Mouse (Mus musculus): Measurements from ENCODE around the gene Fcgr1. TPM values are rescaled to one million over a fixed set of nuclear protein-coding genes. Genes with fewer than 3 reads are reported as not detected.
"Not testable (repeated sequence)": the region's sequence is repeated elsewhere in the genome, so short reads cannot be mapped to it uniquely, and the experiment has no call there.

Gene Fcgr1
- polyA plus RNA-seq (2014; fragmentation: Nextera tagmentation; extraction: Ambion mirVana), result 0.89 and 1.3 TPM in 2 replicates

DNA sequence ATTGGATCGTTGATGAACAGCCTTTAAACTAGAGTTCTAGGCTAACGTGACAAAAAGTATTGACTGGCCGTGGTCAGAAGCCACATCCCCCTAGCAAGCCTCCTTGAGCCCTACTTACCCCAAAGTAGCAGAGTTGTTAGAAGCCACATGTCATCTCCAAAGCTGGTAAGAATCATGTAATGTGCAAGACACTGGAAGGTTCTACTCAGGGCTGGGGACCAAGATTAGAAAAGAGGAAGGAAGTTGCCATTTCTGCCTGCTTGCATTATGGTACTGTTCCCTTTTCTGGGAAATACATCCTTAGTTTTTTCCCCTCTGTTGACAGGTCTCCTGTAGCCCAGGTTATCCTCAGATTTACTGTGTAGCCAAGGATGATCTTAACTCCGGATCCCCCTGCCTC is at the start of gene Fcgr1:
Fcgr1 (minus strand) TSS at position 183 of the 400 bp plus-strand sequence.
- no peaks in the 10 kb centered on the region for H3K9me3 ChIP-seq (replicated peaks; ENCODE audit: control insufficient read depth, low read length)
- no peak within 1 kb of the TSS for H3K4me3 ChIP-seq (ENCODE audit: low read depth, low read length)
- H3K36me3 ChIP-seq (ENCODE audit: control insufficient read depth, insufficient read depth, low read length), result no peaks in the 10 kb centered on the region
- ATAC-seq (replicated peaks; ENCODE audit: insufficient number of reproducible peaks, low FRiP score, low TSS enrichment), result no peak
- WGBS (ENCODE audit: insufficient replicate concordance), result 77% methylated on average over 4 of the region's 4 CpGs
- no peak within 1 kb of the TSS for H3K4me2 ChIP-seq
- no peak within 1 kb of the TSS for H3K27ac ChIP-seq (ENCODE audit: low read depth, low read length)
- no peaks in the 10 kb centered on the region for H3K27me3 ChIP-seq (ENCODE audit: control insufficient read depth, insufficient read depth, low read length)
- no peak within 1 kb of the TSS for H3K9ac ChIP-seq (ENCODE audit: low read depth, low read length)
- H3K4me1 ChIP-seq (ENCODE audit: control insufficient read depth, insufficient read depth, low read length), result no peaks in the 10 kb centered on the region

DNA sequence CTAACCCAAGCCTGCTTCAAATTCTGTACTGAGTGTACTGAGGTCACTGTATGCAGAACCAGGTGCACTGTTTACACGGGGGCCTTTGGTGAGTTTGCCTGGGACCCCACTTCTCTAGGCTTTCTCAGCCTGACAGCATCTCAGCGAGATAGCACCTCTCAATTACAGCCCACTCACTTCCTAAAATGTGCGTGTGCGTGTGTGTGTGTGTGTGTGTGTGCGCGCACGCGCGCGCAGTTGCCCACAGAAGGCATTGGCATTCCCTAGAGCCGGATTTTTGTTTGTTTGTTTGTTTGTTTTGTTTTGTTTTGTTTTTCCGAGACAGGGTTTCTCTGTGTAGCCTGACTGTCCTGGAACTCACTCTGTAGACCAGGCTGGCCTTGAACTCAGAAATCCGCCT is 48.9 kb upstream of the Fcgr1 start:
- H3K9me3 ChIP-seq (replicated peaks; ENCODE audit: control insufficient read depth, low read length); H3K27ac ChIP-seq (ENCODE audit: low read depth, low read length); ATAC-seq (replicated peaks; ENCODE audit: insufficient number of reproducible peaks, low FRiP score, low TSS enrichment); H3K4me1 ChIP-seq (ENCODE audit: control insufficient read depth, insufficient read depth, low read length); H3K36me3 ChIP-seq (ENCODE audit: control insufficient read depth, insufficient read depth, low read length); H3K9ac ChIP-seq (ENCODE audit: low read depth, low read length); H3K4me2 ChIP-seq; H3K4me3 ChIP-seq (ENCODE audit: low read depth, low read length): not testable (repeated sequence)
- WGBS (ENCODE audit: insufficient replicate concordance), result 51% methylated on average over 13 of the region's 13 CpGs
- peaks cover 42% of the 10 kb centered on the region for H3K27me3 ChIP-seq (ENCODE audit: control insufficient read depth, insufficient read depth, low read length)

DNA sequence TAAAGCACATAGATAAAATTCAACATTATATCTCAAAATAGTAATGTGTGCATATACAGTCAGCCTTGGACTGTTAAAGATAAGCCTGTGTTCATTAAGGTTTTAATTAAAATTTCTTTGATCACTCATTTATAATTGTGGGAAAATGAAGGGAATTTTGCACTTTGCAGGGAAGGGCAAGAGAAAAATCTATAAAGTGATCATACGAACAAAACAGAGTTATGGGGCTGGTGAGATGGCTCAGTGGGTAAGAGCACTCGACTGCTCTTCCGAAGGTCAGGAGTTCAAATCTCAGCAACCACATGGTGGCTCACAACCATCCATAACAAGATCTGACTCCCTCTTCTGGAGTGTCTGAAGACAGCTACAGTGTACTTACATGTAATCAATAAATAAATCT is 48.3 kb upstream of the Fcgr1 start:
- H3K9ac ChIP-seq (ENCODE audit: low read depth, low read length); H3K36me3 ChIP-seq (ENCODE audit: control insufficient read depth, insufficient read depth, low read length); H3K4me2 ChIP-seq; H3K4me1 ChIP-seq (ENCODE audit: control insufficient read depth, insufficient read depth, low read length); H3K9me3 ChIP-seq (replicated peaks; ENCODE audit: control insufficient read depth, low read length); H3K27ac ChIP-seq (ENCODE audit: low read depth, low read length); H3K4me3 ChIP-seq (ENCODE audit: low read depth, low read length); ATAC-seq (replicated peaks; ENCODE audit: insufficient number of reproducible peaks, low FRiP score, low TSS enrichment): not testable (repeated sequence)
- H3K27me3 ChIP-seq (ENCODE audit: control insufficient read depth, insufficient read depth, low read length), result peaks cover 46% of the 10 kb centered on the region
- 46% methylated on average over 3 of the region's 3 CpGs for WGBS (ENCODE audit: insufficient replicate concordance)

DNA sequence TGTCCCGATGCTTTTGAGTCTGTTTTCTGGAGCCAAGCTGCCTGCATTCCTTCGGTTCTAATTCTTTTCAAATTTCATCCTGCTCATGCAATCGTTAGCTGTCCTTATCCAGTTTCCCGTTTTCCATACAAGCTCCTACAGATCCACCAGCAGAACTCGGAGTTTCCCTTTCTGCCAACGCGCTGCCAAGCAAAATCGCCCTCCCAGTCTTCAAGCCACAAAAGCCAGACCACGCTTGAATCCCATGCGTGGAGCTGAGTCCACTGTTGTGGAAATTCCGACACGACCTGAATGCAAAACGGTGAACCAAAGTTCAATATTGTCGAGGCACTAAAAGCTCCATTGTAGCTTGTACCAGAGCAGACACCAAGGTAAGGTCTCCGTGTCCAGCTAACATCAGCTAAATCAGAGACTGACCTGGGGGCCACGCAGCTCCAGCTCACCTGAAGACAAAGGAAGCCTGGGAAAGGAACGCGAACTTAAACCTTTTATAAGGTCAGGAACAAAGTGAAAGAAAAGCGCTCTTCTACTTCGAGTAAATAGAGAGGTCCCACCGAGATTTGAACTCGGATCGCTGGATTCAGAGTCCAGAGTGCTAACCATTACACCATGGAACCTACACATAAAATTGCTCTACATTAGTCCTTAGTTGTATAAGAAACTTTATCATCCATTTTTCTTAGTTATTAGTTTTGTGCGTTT is 47.0 kb upstream of the Fcgr1 start:
- 5% methylated on average over 24 of the region's 24 CpGs for WGBS (ENCODE audit: insufficient replicate concordance)
- no peaks in the 10 kb centered on the region for H3K9me3 ChIP-seq (replicated peaks; ENCODE audit: control insufficient read depth, low read length)
- no peaks in the 10 kb centered on the region for H3K36me3 ChIP-seq (ENCODE audit: control insufficient read depth, insufficient read depth, low read length)
- H3K4me3 ChIP-seq (ENCODE audit: low read depth, low read length), result peak overlapping the region; percentile 23; the same call in 1 of the 2 replicates
- H3K4me2 ChIP-seq, result peak overlapping the region; percentile 58
- peaks cover 54% of the 10 kb centered on the region for H3K27me3 ChIP-seq (ENCODE audit: control insufficient read depth, insufficient read depth, low read length)
- peak; percentile 46; the same call in 1 of the 2 replicates for ATAC-seq (replicated peaks; ENCODE audit: insufficient number of reproducible peaks, low FRiP score, low TSS enrichment)
- no peaks in the 10 kb centered on the region for H3K4me1 ChIP-seq (ENCODE audit: control insufficient read depth, insufficient read depth, low read length)
- H3K27ac ChIP-seq (ENCODE audit: low read depth, low read length), result no peak overlapping the region
- H3K9ac ChIP-seq (ENCODE audit: low read depth, low read length), result no peak overlapping the region

DNA sequence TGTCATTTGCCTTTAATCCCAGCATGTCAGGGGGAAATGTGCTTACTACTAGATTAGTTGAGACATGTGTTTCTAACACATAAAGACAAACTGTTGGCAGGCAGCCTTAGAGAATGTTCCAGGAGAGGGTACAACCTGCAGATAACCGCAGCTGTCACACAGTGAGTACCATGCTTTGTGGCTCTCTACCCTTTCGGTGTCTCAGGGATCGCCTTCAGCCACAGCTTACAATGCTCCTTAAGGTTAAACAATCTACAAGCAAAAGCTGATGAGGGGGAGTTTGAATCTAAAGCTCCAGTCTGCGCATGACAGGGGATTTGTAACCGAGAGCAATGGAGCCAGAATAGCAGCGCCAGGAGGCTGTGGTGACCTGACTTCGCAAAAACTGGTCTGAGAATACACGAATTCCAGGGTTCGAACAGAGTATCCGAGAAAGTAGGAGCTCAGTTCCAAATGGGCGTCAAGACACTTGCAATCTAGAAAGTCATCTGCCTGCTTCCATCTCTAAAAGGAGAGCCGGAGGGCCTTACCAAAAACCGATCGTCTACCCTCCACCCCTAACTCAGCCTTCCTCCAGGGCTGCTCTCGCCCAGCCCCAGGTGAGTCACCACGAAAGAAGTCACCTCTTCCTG is 45.2 kb upstream of the Fcgr1 start:
- H3K36me3 ChIP-seq (ENCODE audit: control insufficient read depth, insufficient read depth, low read length), result no peaks in the 10 kb centered on the region
- peaks cover 50% of the 10 kb centered on the region for H3K27me3 ChIP-seq (ENCODE audit: control insufficient read depth, insufficient read depth, low read length)
- H3K27ac ChIP-seq (ENCODE audit: low read depth, low read length), result no peak overlapping the region
- no peak overlapping the region; the same call in 1 of the 2 replicates for H3K4me2 ChIP-seq
- no peak for ATAC-seq (replicated peaks; ENCODE audit: insufficient number of reproducible peaks, low FRiP score, low TSS enrichment)
- H3K9ac ChIP-seq (ENCODE audit: low read depth, low read length), result no peak overlapping the region
- no peaks in the 10 kb centered on the region for H3K4me1 ChIP-seq (ENCODE audit: control insufficient read depth, insufficient read depth, low read length)
- WGBS (ENCODE audit: insufficient replicate concordance), result 39% methylated on average over 16 of the region's 16 CpGs
- no peaks in the 10 kb centered on the region for H3K9me3 ChIP-seq (replicated peaks; ENCODE audit: control insufficient read depth, low read length)
- H3K4me3 ChIP-seq (ENCODE audit: low read depth, low read length), result no peak overlapping the region

DNA sequence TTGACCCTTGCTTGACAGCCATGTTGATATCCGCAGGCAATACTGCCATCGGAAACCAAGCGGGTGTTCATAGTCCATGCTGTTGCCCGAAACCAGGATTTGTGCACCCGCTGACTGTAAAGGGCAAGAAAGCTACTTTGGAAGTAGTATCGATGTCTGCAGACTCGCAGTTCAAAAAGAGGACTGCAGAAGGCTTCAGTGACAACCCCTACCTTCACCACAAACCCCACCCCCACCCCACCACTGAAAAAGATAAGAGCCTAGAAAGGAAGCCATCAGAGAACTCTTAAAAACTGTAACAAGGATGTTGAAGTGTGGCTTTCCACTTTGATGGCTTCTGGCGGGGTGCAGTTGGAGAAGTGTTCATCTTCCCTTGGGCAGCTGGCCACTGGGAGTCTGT is 44.3 kb upstream of the Fcgr1 start:
- Histone ChIP-seq H3K4me2 (no peak overlapping the region), H3K36me3 (ENCODE audit: control insufficient read depth, insufficient read depth, low read length) (no peaks in the 10 kb centered on the region), H3K9ac (ENCODE audit: low read depth, low read length) (no peak overlapping the region), H3K27me3 (ENCODE audit: control insufficient read depth, insufficient read depth, low read length) (peaks cover 47% of the 10 kb centered on the region), H3K9me3 (replicated peaks; ENCODE audit: control insufficient read depth, low read length) (no peaks in the 10 kb centered on the region), H3K4me3 (ENCODE audit: low read depth, low read length) (no peak overlapping the region), H3K27ac (ENCODE audit: low read depth, low read length) (no peak overlapping the region), H3K4me1 (ENCODE audit: control insufficient read depth, insufficient read depth, low read length) (no peaks in the 10 kb centered on the region)
- WGBS (ENCODE audit: insufficient replicate concordance), result 81% methylated on average over 8 of the region's 8 CpGs
- ATAC-seq (replicated peaks; ENCODE audit: insufficient number of reproducible peaks, low FRiP score, low TSS enrichment), result no peak

DNA sequence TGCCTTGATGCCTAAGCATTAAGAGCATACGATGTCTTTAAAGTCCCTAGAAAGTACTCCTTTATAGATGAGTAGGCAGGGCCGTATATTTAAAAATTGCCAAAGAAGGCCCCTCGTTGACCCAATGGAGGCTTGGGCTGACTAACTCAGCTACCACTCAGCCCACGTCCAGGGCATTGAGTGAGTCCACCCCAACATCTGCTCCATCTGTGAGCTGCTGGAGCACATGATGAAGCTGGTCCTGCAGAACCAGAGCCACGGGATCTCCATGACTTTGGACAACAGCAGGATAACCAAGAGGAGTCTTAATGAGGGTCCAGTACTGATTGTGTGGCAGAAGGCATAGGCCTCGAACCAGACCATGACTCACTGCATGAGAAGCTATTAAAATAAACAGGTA is 43.5 kb upstream of the Fcgr1 start:
- Histone ChIP-seq H3K4me1 (ENCODE audit: control insufficient read depth, insufficient read depth, low read length) (peaks cover 1% of the 10 kb centered on the region; the same call in 1 of the 2 replicates), H3K9ac (ENCODE audit: low read depth, low read length) (no peak overlapping the region), H3K9me3 (replicated peaks; ENCODE audit: control insufficient read depth, low read length) (no peaks in the 10 kb centered on the region), H3K27ac (ENCODE audit: low read depth, low read length) (no peak overlapping the region), H3K4me3 (ENCODE audit: low read depth, low read length) (no peak overlapping the region), H3K36me3 (ENCODE audit: control insufficient read depth, insufficient read depth, low read length) (no peaks in the 10 kb centered on the region), H3K4me2 (no peak overlapping the region), H3K27me3 (ENCODE audit: control insufficient read depth, insufficient read depth, low read length) (peaks cover 49% of the 10 kb centered on the region)
- WGBS (ENCODE audit: insufficient replicate concordance), result 80% methylated on average over 6 of the region's 6 CpGs
- ATAC-seq (replicated peaks; ENCODE audit: insufficient number of reproducible peaks, low FRiP score, low TSS enrichment), result no peak

DNA sequence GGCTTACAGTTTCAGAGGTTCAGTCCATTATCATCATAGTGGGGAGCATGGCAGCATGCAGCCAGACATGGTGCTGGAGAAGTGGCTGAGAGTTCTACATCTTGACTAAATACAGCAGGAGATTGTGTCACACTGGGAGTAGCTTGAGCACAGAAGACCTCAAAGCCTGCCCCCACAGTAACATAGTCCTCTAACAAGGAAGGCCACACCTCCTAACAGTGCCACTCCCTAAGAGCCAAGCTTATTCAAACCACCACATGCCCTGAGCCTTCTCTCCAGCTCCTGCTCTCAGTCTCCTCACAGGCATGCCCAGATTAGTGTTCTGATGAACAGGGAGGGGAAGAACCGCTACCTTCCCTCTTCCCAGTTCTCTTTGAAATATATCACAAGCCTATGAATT is 42.9 kb upstream of the Fcgr1 start:
- Histone ChIP-seq H3K36me3 (ENCODE audit: control insufficient read depth, insufficient read depth, low read length) (no peaks in the 10 kb centered on the region), H3K9ac (ENCODE audit: low read depth, low read length) (no peak overlapping the region), H3K4me3 (ENCODE audit: low read depth, low read length) (no peak overlapping the region), H3K27ac (ENCODE audit: low read depth, low read length) (no peak overlapping the region), H3K4me2 (no peak overlapping the region), H3K9me3 (replicated peaks; ENCODE audit: control insufficient read depth, low read length) (no peaks in the 10 kb centered on the region), H3K4me1 (ENCODE audit: control insufficient read depth, insufficient read depth, low read length) (peaks cover 6% of the 10 kb centered on the region; the same call in 1 of the 2 replicates), H3K27me3 (ENCODE audit: control insufficient read depth, insufficient read depth, low read length) (peaks cover 53% of the 10 kb centered on the region)
- WGBS (ENCODE audit: insufficient replicate concordance), result 83% methylated on average over 1 of the region's 1 CpGs
- no peak for ATAC-seq (replicated peaks; ENCODE audit: insufficient number of reproducible peaks, low FRiP score, low TSS enrichment)

Measured in heart, embryonic 11.5 days (tissue).